ENCODE assay signal across 24 mouse cellular contexts in the genomic region with DNA sequence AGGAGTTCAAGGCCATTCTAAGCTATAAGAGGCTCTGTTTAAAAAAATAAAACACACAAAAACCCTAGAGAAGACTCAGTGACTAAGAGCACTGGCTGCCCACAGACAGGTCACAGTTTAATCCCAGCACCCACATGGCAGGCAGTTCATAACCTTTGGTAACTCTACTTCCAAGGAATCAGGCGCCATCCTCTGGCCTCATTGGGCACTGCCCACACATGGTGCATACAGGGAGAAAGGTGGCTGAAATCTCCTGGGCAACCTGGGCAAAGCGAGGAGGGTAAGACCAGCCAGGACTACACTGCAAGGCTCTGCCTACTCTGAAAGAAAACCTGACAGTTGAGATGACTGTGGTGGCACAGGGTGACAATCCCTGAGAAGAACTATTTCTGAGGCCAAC. TPM values are rescaled to one million over a fixed set of nuclear protein-coding genes. Genes with fewer than 3 reads are reported as not detected.
DNase-seq lines count a peak whose midpoint lies in the region; ATAC-seq and TF ChIP-seq lines count a peak whose summit lies in the region.
"Had no signal": no experiment of that assay in that cellular context is flagged by ENCODE, and none has a peak within 500 bp of the region (broad histone marks: within the 10 kb centered on the region; RNA-seq: fewer than 3 reads in every experiment).

No protein-coding gene starts in this region.

- dilution Hi-C loops in CH12.LX (cut with MboI; ENCODE audit: extremely low pct_ligation_motif_present, extremely low pct_unique_long_range_greater_than_20kb, low sequenced_read_pairs): no loop called here

- 59% methylated on average over 2 of the region's 2 CpGs for WGBS in kidney, adult 2 months
- 90% methylated on average over 2 of the region's 2 CpGs for WGBS in kidney, embryonic 15.5 days
- WGBS in lung, embryonic 14.5 days: 92% methylated on average over 2 of the region's 2 CpGs
- 92% methylated on average over 2 of the region's 2 CpGs for WGBS in heart, embryonic 12.5 days

- H3K4me3 ChIP-seq in kidney, adult 2 months (ENCODE audit: insufficient read depth, low read depth, low read length): no peak overlapping the region
- no peak overlapping the region for H3K4me3 ChIP-seq in kidney, embryonic 15.5 days (replicated peaks)
- no peak overlapping the region for H3K4me3 ChIP-seq in lung, embryonic 14.5 days (ENCODE audit: low read depth, low read length)
- H3K4me3 ChIP-seq in CH12.LX (replicated peaks in 1 of 3; ENCODE audit: low read depth in 2 of 3, low read length in 2 of 3, poor library complexity in 1 of 3): no peak overlapping the region
- no peak overlapping the region for H3K4me3 ChIP-seq in heart, embryonic 12.5 days
- H3K4me3 ChIP-seq: left cerebral cortex, adult 2 months; limb, embryonic 13.5 days; neural tube, embryonic 12.5 days had no signal

- H3K27ac ChIP-seq in kidney, adult 2 months (ENCODE audit: insufficient read depth, low read depth, low read length): no peak overlapping the region
- no peak overlapping the region for H3K27ac ChIP-seq in kidney, embryonic 15.5 days
- H3K27ac ChIP-seq in lung, embryonic 14.5 days (ENCODE audit: low read depth): no peak overlapping the region
- no peak overlapping the region for H3K27ac ChIP-seq in CH12.LX (ENCODE audit: insufficient read depth, low read depth)
- H3K27ac ChIP-seq in heart, embryonic 12.5 days (ENCODE audit: poor library complexity, severe bottlenecking): no peak overlapping the region
- H3K27ac ChIP-seq: hindbrain, embryonic 14.5 days; left cerebral cortex, adult 2 months; limb, embryonic 13.5 days; neural tube, embryonic 12.5 days had no signal

- no peak for TF ChIP-seq EP300 in CH12.LX (IDR thresholded peaks at IDR 0.05; ENCODE audit: low read length)

- H3K9ac ChIP-seq in kidney, embryonic 15.5 days: no peak overlapping the region
- H3K9ac ChIP-seq in lung, embryonic 14.5 days: no peak overlapping the region
- no peak overlapping the region for H3K9ac ChIP-seq in CH12.LX (ENCODE audit: insufficient read depth, low read depth)
- no peak overlapping the region for H3K9ac ChIP-seq in heart, embryonic 12.5 days
- H3K9ac ChIP-seq: hindbrain, embryonic 14.5 days; limb, embryonic 13.5 days; neural tube, embryonic 12.5 days had no signal

- H3K4me1 ChIP-seq in kidney, adult 2 months (ENCODE audit: control insufficient read depth, insufficient read depth, low read length): peaks cover 4% of the 10 kb centered on the region; the same call in 1 of the 2 replicates
- peaks cover 11% of the 10 kb centered on the region; the same call in 1 of the 2 replicates for H3K4me1 ChIP-seq in kidney, embryonic 15.5 days
- H3K4me1 ChIP-seq in lung, embryonic 14.5 days (ENCODE audit: insufficient read depth): no peaks in the 10 kb centered on the region
- H3K4me1 ChIP-seq in CH12.LX (ENCODE audit: control insufficient read depth in 1 of 2, insufficient read depth in 2 of 2): no peaks in the 10 kb centered on the region
- H3K4me1 ChIP-seq in heart, embryonic 12.5 days (replicated peaks): peaks cover 12% of the 10 kb centered on the region
- H3K4me1 ChIP-seq: neural tube, embryonic 12.5 days had no signal

- no peaks in the 10 kb centered on the region for H3K79me2 ChIP-seq in CH12.LX (replicated peaks; ENCODE audit: control insufficient read depth, extremely low read depth, insufficient read depth, poor library complexity, severe bottlenecking)

- no peaks in the 10 kb centered on the region for H3K27me3 ChIP-seq in kidney, adult 2 months (replicated peaks; ENCODE audit: control insufficient read depth, insufficient read depth, low read length)
- no peaks in the 10 kb centered on the region for H3K27me3 ChIP-seq in kidney, embryonic 15.5 days
- no peaks in the 10 kb centered on the region for H3K27me3 ChIP-seq in lung, embryonic 14.5 days (ENCODE audit: insufficient read depth, low read length)
- H3K27me3 ChIP-seq in CH12.LX (replicated peaks): peaks cover 44% of the 10 kb centered on the region
- H3K27me3 ChIP-seq in heart, embryonic 12.5 days (replicated peaks): no peaks in the 10 kb centered on the region
- H3K27me3 ChIP-seq: limb, embryonic 13.5 days; neural tube, embryonic 12.5 days had no signal

- TF ChIP-seq POLR2A in kidney, adult 2 months (IDR thresholded peaks at IDR 0.05; ENCODE audit: low read depth, low read length): no peak
- TF ChIP-seq POLR2A in CH12.LX (IDR thresholded peaks at IDR 0.05; ENCODE audit: low read depth, low read length): no peak

- peak; percentile 31 for DNase-seq in kidney, adult 2 months
- DNase-seq in lung, embryonic 14.5 days: no peak
- DNase-seq in lung, postnatal 4 days: no peak
- peak; percentile 15 for DNase-seq in CH12.LX (ENCODE audit: extremely low read depth)
- no peak for DNase-seq in testis, postnatal 10 days (ENCODE audit: low spot score)
- DNase-seq: adrenal gland, adult 8-10 months; cerebellum, adult 11-12 months; cerebellum, postnatal 25 days; lung, postnatal 14 days; spleen, adult 18-20 months had no signal

- in situ Hi-C loops in CH12.LX (cut with MboI; ENCODE audit: low pct_ligation_motif_present, low pct_unique_long_range_greater_than_20kb, low sequenced_read_pairs): no loop called here

- no peak for ATAC-seq in kidney, embryonic 15.5 days (replicated peaks; ENCODE audit: low FRiP score)
- ATAC-seq in lung, embryonic 14.5 days (ENCODE audit: insufficient read depth): no peak
- ATAC-seq in common myeloid progenitor, adult 5-6 weeks (replicated peaks; ENCODE audit: low read depth, poor library complexity, severe bottlenecking): 0 out of 2 replicates have a peak, but pooled peaks have one; percentile 18
- ATAC-seq in heart, embryonic 12.5 days (ENCODE audit: insufficient number of reproducible peaks, low FRiP score): no peak
- ATAC-seq: forebrain, embryonic 14.5 days had no signal

- H3K36me3 ChIP-seq in kidney, adult 2 months (ENCODE audit: control insufficient read depth, insufficient read depth, low read length): no peaks in the 10 kb centered on the region
- H3K36me3 ChIP-seq in kidney, embryonic 15.5 days: peaks cover 96% of the 10 kb centered on the region
- peaks cover 85% of the 10 kb centered on the region for H3K36me3 ChIP-seq in lung, embryonic 14.5 days (ENCODE audit: insufficient read depth)
- no peaks in the 10 kb centered on the region for H3K36me3 ChIP-seq in CH12.LX (replicated peaks in 1 of 2; ENCODE audit: control insufficient read depth in 1 of 2, insufficient read depth in 1 of 2, low read length in 1 of 2)
- H3K36me3 ChIP-seq in heart, embryonic 12.5 days: peaks cover 85% of the 10 kb centered on the region

- peak; percentile 43 for TF ChIP-seq RAD21 in CH12.LX (IDR thresholded peaks at IDR 0.05; ENCODE audit: low read depth, low read length)

- no peak overlapping the region for H3K4me2 ChIP-seq in kidney, embryonic 15.5 days
- no peak overlapping the region for H3K4me2 ChIP-seq in lung, embryonic 14.5 days
- no peak overlapping the region for H3K4me2 ChIP-seq in CH12.LX (ENCODE audit: insufficient read depth, low read depth, poor library complexity, severe bottlenecking)
- H3K4me2 ChIP-seq in heart, embryonic 12.5 days: no peak overlapping the region
- H3K4me2 ChIP-seq: heart, embryonic 11.5 days; hindbrain, embryonic 14.5 days; limb, embryonic 13.5 days; neural tube, embryonic 12.5 days had no signal

- TF ChIP-seq CTCF in kidney, adult 2 months (conservative IDR thresholded peaks at IDR 0.05; ENCODE audit: insufficient read depth, insufficient read length, low read depth, low read length): peak; percentile 37; the same call in 1 of the 2 replicates
- 0 out of 2 replicates have a peak, but pooled peaks have one; percentile 12 for TF ChIP-seq CTCF in lung, embryonic 14.5 days (IDR thresholded peaks at IDR 0.05; ENCODE audit: low read depth)
- peak; percentile 14 to 53; a peak in 3 of 4 replicates for TF ChIP-seq CTCF in CH12.LX (conservative IDR thresholded peaks at IDR 0.05 in 1 of 2, IDR thresholded peaks at IDR 0.05 in 1 of 2; ENCODE audit: low read depth in 2 of 2, low read length in 2 of 2)

- H3K9me3 ChIP-seq in kidney, embryonic 15.5 days (replicated peaks): no peaks in the 10 kb centered on the region
- no peaks in the 10 kb centered on the region for H3K9me3 ChIP-seq in lung, embryonic 14.5 days (ENCODE audit: low read depth, low read length)
- peaks cover 2% of the 10 kb centered on the region for H3K9me3 ChIP-seq in CH12.LX (replicated peaks; ENCODE audit: low read length)
- H3K9me3 ChIP-seq in heart, embryonic 12.5 days (replicated peaks): no peaks in the 10 kb centered on the region
- H3K9me3 ChIP-seq: G1E; limb, embryonic 13.5 days; neural tube, embryonic 12.5 days had no signal

TF ChIP-seq in CH12.LX, 34 proteins besides CTCF, POLR2A, EP300 and RAD21:
- TF ChIP-seq SMC3 (IDR thresholded peaks at IDR 0.05; ENCODE audit: low read depth, low read length): peak; percentile 49
- no peak for TF ChIP-seq MAX (IDR thresholded peaks at IDR 0.05; ENCODE audit: low read length)

RNA-seq across cellular contexts. Expression of a gene that starts 29.4 kb away (rescaled TPM):
- 1.0 and 1.1 TPM in 2 replicates for polyA plus RNA-seq in kidney, adult 2 months (2012; rRNA removed)
- polyA plus RNA-seq in kidney, embryonic 15.5 days (2015; fragmentation: Nextera tagmentation; extraction: Ambion mirVana): 53.8 and 57.9 TPM in 2 replicates
- 25.6 and 30.9 TPM in 2 replicates for polyA plus RNA-seq in lung, embryonic 14.5 days (2014; fragmentation: Nextera tagmentation; extraction: Ambion mirVana)
- total RNA-seq in CH12.LX (2012; rRNA removed) (under 0.01 TPM in 1 of 2 replicates, not detected in the other), CH12.LX (2014; rRNA removed) (not detected in 2 replicates)
- not detected in 2 replicates for polyA plus RNA-seq in CH12.LX (2012; ENCODE audit: insufficient read length, low read depth)
- total RNA-seq in common myeloid progenitor, adult 5-6 weeks (2017): not detected in 2 replicates
- 63.2 and 66.9 TPM in 2 replicates for polyA plus RNA-seq in heart, embryonic 12.5 days (2016; fragmentation: Nextera tagmentation; extraction: Ambion mirVana)

RNA-seq across cellular contexts. Expression of a gene that starts 48.1 kb away (rescaled TPM):
- polyA plus RNA-seq in kidney, adult 2 months (2012; rRNA removed): not detected in 2 replicates
- not detected in 2 replicates for polyA plus RNA-seq in kidney, embryonic 15.5 days (2015; fragmentation: Nextera tagmentation; extraction: Ambion mirVana)
- not detected in 2 replicates for polyA plus RNA-seq in lung, embryonic 14.5 days (2014; fragmentation: Nextera tagmentation; extraction: Ambion mirVana)
- not detected in 2 replicates for total RNA-seq in CH12.LX (2012; rRNA removed)
- not detected in 2 replicates for total RNA-seq in CH12.LX (2014; rRNA removed)
- polyA plus RNA-seq in CH12.LX (2012; ENCODE audit: insufficient read length, low read depth): not detected in 2 replicates
- total RNA-seq in common myeloid progenitor, adult 5-6 weeks (2017): not detected in 2 replicates
- polyA plus RNA-seq in heart, embryonic 12.5 days (2016; fragmentation: Nextera tagmentation; extraction: Ambion mirVana): not detected in 2 replicates
- total RNA-seq: adrenal gland, adult 8-10 months; G1E; gastrocnemius, postnatal 4 days; heart, postnatal 25 days; left cerebral cortex, adult 2 months; megakaryocyte-erythroid progenitor cell, adult 5-6 weeks had no signal
- polyA plus RNA-seq: C2C12; forebrain, embryonic 14.5 days; G1E; heart, embryonic 11.5 days; hindbrain, embryonic 14.5 days; limb, embryonic 13.5 days; neural tube, embryonic 12.5 days had no signal

RNA-seq across cellular contexts. Expression of a gene that starts 58.4 kb away (rescaled TPM):
- 35.5 and 45.9 TPM in 2 replicates for polyA plus RNA-seq in kidney, adult 2 months (2012; rRNA removed)
- 98.3 and 99.0 TPM in 2 replicates for polyA plus RNA-seq in kidney, embryonic 15.5 days (2015; fragmentation: Nextera tagmentation; extraction: Ambion mirVana)
- polyA plus RNA-seq in lung, embryonic 14.5 days (2014; fragmentation: Nextera tagmentation; extraction: Ambion mirVana): 37.2 and 37.6 TPM in 2 replicates
- 113 and 133 TPM in 2 replicates for total RNA-seq in CH12.LX (2012; rRNA removed)
- total RNA-seq in CH12.LX (2014; rRNA removed): 66.9 and 70.8 TPM in 2 replicates
- 199 and 208 TPM in 2 replicates for polyA plus RNA-seq in CH12.LX (2012; ENCODE audit: insufficient read length, low read depth)
- total RNA-seq in common myeloid progenitor, adult 5-6 weeks (2017): 41.2 and 42.4 TPM in 2 replicates
- polyA plus RNA-seq in heart, embryonic 12.5 days (2016; fragmentation: Nextera tagmentation; extraction: Ambion mirVana): 76.0 and 78.9 TPM in 2 replicates

Comparison
In these comparisons a context has a peak if more than half of its experiments do, and no peak if none do; other contexts are left out.
1. RNA of a gene that starts 29.4 kb away (polyA plus RNA-seq): 63.2 to 66.9 TPM in heart, embryonic 12.5 days, 53.8 to 57.9 TPM in kidney, embryonic 15.5 days and 25.6 to 30.9 TPM in lung, embryonic 14.5 days; 1.0 to 1.1 TPM in kidney, adult 2 months and not detected in CH12.LX; every median in the first group is over 10 times any median in the second.
2. DNase-seq: peak in kidney, adult 2 months (single experiment) and CH12.LX (single experiment); none in lung, embryonic 14.5 days (single experiment), lung, postnatal 4 days (0 of 2) and testis, postnatal 10 days (single experiment).
3. Peak in every context shown above with its lines, with median percentiles within 50 percentile points of each other: CTCF ChIP-seq.